Mouse (Mus musculus): ENCODE measurements around the gene Taok3. TPM values are rescaled to one million over a fixed set of nuclear protein-coding genes. Genes with fewer than 3 reads are reported as not detected.

Taok3 gene
- 18.1 and 21.6 TPM in 2 replicates for polyA plus RNA-seq (2014; fragmentation: Nextera tagmentation; extraction: Ambion mirVana)

DNA sequence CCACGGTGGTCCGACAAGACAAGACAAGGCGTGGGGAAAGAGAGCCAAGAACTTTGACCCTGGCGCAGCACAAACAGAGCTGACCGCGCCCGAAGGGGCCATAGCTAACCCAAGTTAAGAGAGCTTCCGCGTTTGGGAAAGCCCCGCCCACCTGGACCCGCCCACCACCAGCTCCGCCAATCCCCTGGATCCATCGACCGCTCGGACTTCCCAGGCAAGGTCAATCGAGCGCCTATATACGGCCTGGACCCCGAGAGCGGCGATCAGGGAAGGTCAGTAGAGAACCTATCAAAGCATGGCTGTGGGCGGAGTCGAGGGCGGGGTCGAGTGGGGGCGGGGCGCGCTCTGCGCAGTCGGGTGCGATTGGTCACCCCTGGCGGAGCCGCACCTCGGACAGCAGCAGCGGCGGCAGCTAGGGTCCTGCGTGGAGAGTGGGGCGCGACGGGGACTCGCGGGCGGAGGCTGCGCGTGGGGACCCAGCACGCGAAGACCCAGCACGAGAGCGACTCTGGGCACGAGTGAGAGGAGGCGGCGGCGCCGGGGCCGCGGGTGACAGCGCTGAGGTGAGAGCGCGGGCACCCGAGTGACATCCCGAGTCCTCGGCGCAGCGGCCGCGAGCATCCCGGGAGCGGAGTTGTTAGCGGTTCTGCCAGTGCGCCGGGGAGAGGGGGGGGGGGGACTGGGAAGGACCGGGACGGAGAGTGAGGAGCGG lies at the start of gene Taok3:
Taok3 (plus strand) TSS at position 353 of the 712 bp plus-strand sequence.
- peak; percentile 95 for ATAC-seq (ENCODE audit: low read depth)
- Histone ChIP-seq H3K4me1 (ENCODE audit: control insufficient read depth, insufficient read depth, low read length) (peaks cover 10% of the 10 kb centered on the region), H3K27me3 (replicated peaks; ENCODE audit: control insufficient read depth, insufficient read depth, low read length) (peaks cover 7% of the 10 kb centered on the region; the same call in 1 of the 2 replicates), H3K9me3 (ENCODE audit: control insufficient read depth, low read length) (no peaks in the 10 kb centered on the region), H3K4me2 (ENCODE audit: low read depth, low read length) (peak within 1 kb of the TSS; percentile 90), H3K27ac (replicated peaks; ENCODE audit: low read depth, low read length) (no peak within 1 kb of the TSS), H3K4me3 (ENCODE audit: low read depth, low read length) (peak within 1 kb of the TSS; percentile 70), H3K36me3 (ENCODE audit: control insufficient read depth, insufficient read depth, low read length) (no peaks in the 10 kb centered on the region), H3K9ac (ENCODE audit: low read depth, low read length) (peak within 1 kb of the TSS; percentile 67)
- peak; percentile 99 for DNase-seq (ENCODE audit: low spot score)
- 1% methylated on average over 24 of the region's 74 CpGs for WGBS

- Histone ChIP-seq H3K4me2 (ENCODE audit: low read depth, low read length) (peak overlapping the region; percentile 49), H3K9ac (ENCODE audit: low read depth, low read length) (0 out of 2 replicates have a peak overlapping the region, but pooled peaks have one; percentile 34), H3K27me3 (replicated peaks; ENCODE audit: control insufficient read depth, insufficient read depth, low read length) (no peaks in the 10 kb centered on the region), H3K4me3 (ENCODE audit: low read depth, low read length) (peak overlapping the region; percentile 23), H3K27ac (replicated peaks; ENCODE audit: low read depth, low read length) (no peak overlapping the region), H3K4me1 (ENCODE audit: control insufficient read depth, insufficient read depth, low read length) (peaks cover 6% of the 10 kb centered on the region; the same call in 1 of the 2 replicates), H3K36me3 (ENCODE audit: control insufficient read depth, insufficient read depth, low read length) (peaks cover 18% of the 10 kb centered on the region), H3K9me3 (ENCODE audit: control insufficient read depth, low read length) (no peaks in the 10 kb centered on the region)
- ATAC-seq (ENCODE audit: low read depth) = 0 out of 2 replicates have a peak, but pooled peaks have one; percentile 15
- peak; percentile 17 for DNase-seq (ENCODE audit: low spot score)
- 8% methylated on average over 13 of the region's 13 CpGs for WGBS
These were observed 32.2 kb upstream of the Taok3 start for GRCm38 (mm10) chr5:117087718-117088117.

GRCm38 (mm10) chr5:117089147-117089546 lies 30.8 kb upstream of the Taok3 start:
- Histone ChIP-seq H3K27ac (replicated peaks; ENCODE audit: low read depth, low read length) (no peak overlapping the region), H3K9ac (ENCODE audit: low read depth, low read length) (no peak overlapping the region), H3K4me1 (ENCODE audit: control insufficient read depth, insufficient read depth, low read length) (peaks cover 6% of the 10 kb centered on the region; the same call in 1 of the 2 replicates), H3K27me3 (replicated peaks; ENCODE audit: control insufficient read depth, insufficient read depth, low read length) (no peaks in the 10 kb centered on the region), H3K4me2 (ENCODE audit: low read depth, low read length) (no peak overlapping the region), H3K4me3 (ENCODE audit: low read depth, low read length) (no peak overlapping the region), H3K9me3 (ENCODE audit: control insufficient read depth, low read length) (no peaks in the 10 kb centered on the region), H3K36me3 (ENCODE audit: control insufficient read depth, insufficient read depth, low read length) (peaks cover 32% of the 10 kb centered on the region)
- WGBS = 33% methylated on average over 3 of the region's 3 CpGs
- DNase-seq (ENCODE audit: low spot score) (no peak), ATAC-seq (ENCODE audit: low read depth) (no peak)

DNA sequence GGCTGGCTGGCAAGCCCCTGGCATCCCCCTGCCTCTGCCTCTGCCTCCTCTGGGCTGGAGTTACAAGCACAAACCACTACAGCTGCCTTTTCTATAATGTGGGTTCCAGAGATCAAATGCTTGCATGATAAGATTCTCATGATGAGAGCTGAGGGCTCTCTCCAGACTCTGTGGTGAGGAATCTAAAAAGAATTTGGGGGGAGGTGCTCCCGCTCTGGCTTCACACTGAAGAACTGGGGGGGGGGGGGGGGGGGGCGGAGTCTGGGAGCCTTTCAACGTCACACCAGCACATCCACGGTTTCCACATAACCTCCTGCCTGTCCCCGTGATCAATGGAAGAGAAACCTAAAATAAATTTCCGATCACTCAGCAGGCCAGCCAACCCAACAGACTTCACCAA lies 30.1 kb upstream of the Taok3 start:
- H3K4me3 ChIP-seq (ENCODE audit: low read depth, low read length) = no peak overlapping the region
- no peak overlapping the region for H3K27ac ChIP-seq (replicated peaks; ENCODE audit: low read depth, low read length)
- peaks cover 6% of the 10 kb centered on the region; the same call in 1 of the 2 replicates for H3K4me1 ChIP-seq (ENCODE audit: control insufficient read depth, insufficient read depth, low read length)
- no peak for ATAC-seq (ENCODE audit: low read depth)
- H3K4me2 ChIP-seq (ENCODE audit: low read depth, low read length) = no peak overlapping the region
- H3K27me3 ChIP-seq (replicated peaks; ENCODE audit: control insufficient read depth, insufficient read depth, low read length) = no peaks in the 10 kb centered on the region
- 22% methylated on average over 5 of the region's 6 CpGs for WGBS
- peaks cover 38% of the 10 kb centered on the region for H3K36me3 ChIP-seq (ENCODE audit: control insufficient read depth, insufficient read depth, low read length)
- DNase-seq (ENCODE audit: low spot score) = peak; percentile 29
- no peaks in the 10 kb centered on the region for H3K9me3 ChIP-seq (ENCODE audit: control insufficient read depth, low read length)
- no peak overlapping the region for H3K9ac ChIP-seq (ENCODE audit: low read depth, low read length)

DNA sequence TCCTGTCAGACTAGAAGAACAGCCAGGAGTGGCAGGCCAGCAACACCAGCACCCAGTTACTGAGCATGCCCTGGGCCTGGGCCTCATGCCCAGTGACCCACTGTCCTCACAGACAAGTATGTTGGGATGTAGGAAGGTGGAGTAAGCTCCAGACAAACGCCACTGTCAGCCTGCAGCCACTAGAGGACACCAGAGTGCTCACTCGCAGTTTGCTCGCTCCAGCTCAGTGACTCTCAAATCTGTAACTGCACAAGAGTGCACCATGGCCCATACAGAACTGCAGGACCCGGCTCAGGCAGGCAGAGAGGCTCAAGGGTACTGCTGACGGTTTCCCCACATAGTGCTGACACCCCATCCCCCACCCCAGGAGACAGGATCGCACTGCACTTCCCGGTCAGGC lies 25.5 kb upstream of the Taok3 start:
- ATAC-seq (ENCODE audit: low read depth) (0 out of 2 replicates have a peak, but pooled peaks have one; percentile 22), DNase-seq (ENCODE audit: low spot score) (peak; percentile 30)
- no peak overlapping the region for H3K4me3 ChIP-seq (ENCODE audit: low read depth, low read length)
- no peak overlapping the region for H3K27ac ChIP-seq (replicated peaks; ENCODE audit: low read depth, low read length)
- 53% methylated on average over 7 of the region's 7 CpGs for WGBS
- H3K36me3 ChIP-seq (ENCODE audit: control insufficient read depth, insufficient read depth, low read length) = peaks cover 55% of the 10 kb centered on the region
- H3K27me3 ChIP-seq (replicated peaks; ENCODE audit: control insufficient read depth, insufficient read depth, low read length) = no peaks in the 10 kb centered on the region
- H3K9ac ChIP-seq (ENCODE audit: low read depth, low read length) = no peak overlapping the region
- no peak overlapping the region for H3K4me2 ChIP-seq (ENCODE audit: low read depth, low read length)
- no peaks in the 10 kb centered on the region for H3K4me1 ChIP-seq (ENCODE audit: control insufficient read depth, insufficient read depth, low read length)
- no peaks in the 10 kb centered on the region for H3K9me3 ChIP-seq (ENCODE audit: control insufficient read depth, low read length)

DNA sequence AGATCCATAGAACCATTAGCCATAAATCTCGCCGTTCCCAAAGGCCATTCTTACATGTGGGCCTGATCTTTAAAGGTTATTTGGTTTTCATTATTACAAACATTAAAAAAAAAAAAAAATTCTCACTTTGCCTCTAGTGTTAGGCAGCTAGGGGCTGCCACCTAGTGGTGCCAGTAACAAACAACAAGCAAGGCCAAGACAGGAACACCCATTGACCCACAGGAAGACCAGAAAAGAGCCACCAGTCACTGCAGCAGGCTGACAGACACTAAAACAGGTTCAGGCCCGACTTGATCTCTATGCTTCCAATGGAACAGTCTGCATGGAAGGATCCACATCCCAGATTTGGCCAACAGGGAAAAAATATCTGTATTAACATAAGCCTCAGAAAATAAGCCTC lies 23.2 kb upstream of the Taok3 start:
- Histone ChIP-seq H3K4me1 (ENCODE audit: control insufficient read depth, insufficient read depth, low read length) (no peaks in the 10 kb centered on the region), H3K9ac (ENCODE audit: low read depth, low read length) (no peak overlapping the region), H3K27ac (replicated peaks; ENCODE audit: low read depth, low read length) (no peak overlapping the region), H3K36me3 (ENCODE audit: control insufficient read depth, insufficient read depth, low read length) (peaks cover 70% of the 10 kb centered on the region), H3K4me3 (ENCODE audit: low read depth, low read length) (no peak overlapping the region), H3K4me2 (ENCODE audit: low read depth, low read length) (no peak overlapping the region), H3K27me3 (replicated peaks; ENCODE audit: control insufficient read depth, insufficient read depth, low read length) (no peaks in the 10 kb centered on the region), H3K9me3 (ENCODE audit: control insufficient read depth, low read length) (no peaks in the 10 kb centered on the region)
- ATAC-seq (ENCODE audit: low read depth) = no peak
- WGBS = 37% methylated on average over 3 of the region's 3 CpGs
- peak; percentile 56 for DNase-seq (ENCODE audit: low spot score)

- 82% methylated on average over 5 of the region's 5 CpGs for WGBS
- no peak overlapping the region for H3K27ac ChIP-seq (replicated peaks; ENCODE audit: low read depth, low read length)
- no peaks in the 10 kb centered on the region for H3K27me3 ChIP-seq (replicated peaks; ENCODE audit: control insufficient read depth, insufficient read depth, low read length)
- H3K9ac ChIP-seq (ENCODE audit: low read depth, low read length) = no peak overlapping the region
- H3K36me3 ChIP-seq (ENCODE audit: control insufficient read depth, insufficient read depth, low read length) = peaks cover 63% of the 10 kb centered on the region
- DNase-seq (ENCODE audit: low spot score) (no peak), ATAC-seq (ENCODE audit: low read depth) (no peak)
- H3K9me3 ChIP-seq (ENCODE audit: control insufficient read depth, low read length) = no peaks in the 10 kb centered on the region
- H3K4me2 ChIP-seq (ENCODE audit: low read depth, low read length) = no peak overlapping the region
- H3K4me1 ChIP-seq (ENCODE audit: control insufficient read depth, insufficient read depth, low read length) = no peaks in the 10 kb centered on the region
- H3K4me3 ChIP-seq (ENCODE audit: low read depth, low read length) = no peak overlapping the region
These were observed 20.9 kb upstream of the Taok3 start for GRCm38 (mm10) chr5:117099008-117099407.

DNA sequence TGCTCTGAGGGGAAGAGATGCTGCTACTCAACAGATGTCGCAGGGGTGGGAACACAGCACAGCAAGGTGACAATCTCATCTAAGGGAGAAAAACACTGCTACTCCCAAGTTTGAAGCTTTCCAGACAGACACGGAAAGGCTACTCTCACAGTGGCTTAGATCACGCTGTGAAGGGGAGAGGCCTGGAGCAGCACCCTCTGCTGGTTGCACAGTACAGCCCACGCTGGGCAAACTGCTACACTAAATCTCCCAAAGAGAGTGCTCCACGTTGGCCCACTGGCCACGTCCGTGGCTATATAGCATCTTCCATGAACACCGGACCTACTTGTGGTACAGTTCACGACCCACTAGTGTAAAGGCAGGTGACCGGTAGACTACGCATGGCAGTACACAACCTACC lies 20.2 kb upstream of the Taok3 start:
- no peaks in the 10 kb centered on the region for H3K9me3 ChIP-seq (ENCODE audit: control insufficient read depth, low read length)
- H3K27ac ChIP-seq (replicated peaks; ENCODE audit: low read depth, low read length) = no peak overlapping the region
- no peaks in the 10 kb centered on the region for H3K4me1 ChIP-seq (ENCODE audit: control insufficient read depth, insufficient read depth, low read length)
- H3K9ac ChIP-seq (ENCODE audit: low read depth, low read length) = no peak overlapping the region
- H3K27me3 ChIP-seq (replicated peaks; ENCODE audit: control insufficient read depth, insufficient read depth, low read length) = no peaks in the 10 kb centered on the region
- DNase-seq (ENCODE audit: low spot score) (no peak), ATAC-seq (ENCODE audit: low read depth) (no peak)
- H3K36me3 ChIP-seq (ENCODE audit: control insufficient read depth, insufficient read depth, low read length) = peaks cover 63% of the 10 kb centered on the region
- H3K4me2 ChIP-seq (ENCODE audit: low read depth, low read length) = no peak overlapping the region
- 85% methylated on average over 11 of the region's 11 CpGs for WGBS
- no peak overlapping the region for H3K4me3 ChIP-seq (ENCODE audit: low read depth, low read length)

All from embryonic facial prominence, embryonic 14.5 days (tissue).